Mouse (Mus musculus) left cerebral cortex, adult 11 months (tissue): Measurements from ENCODE around the gene Nckipsd.
A peak's percentile ranks its signal among the peaks of the same experiment; 100 is the strongest.

Source experiments
- DNase-seq: peaks from one replicate; pipeline ENCODE4 v3.0.0; 2022; ENCODE audit warnings: low spot score

Nckipsd gene

DNA sequence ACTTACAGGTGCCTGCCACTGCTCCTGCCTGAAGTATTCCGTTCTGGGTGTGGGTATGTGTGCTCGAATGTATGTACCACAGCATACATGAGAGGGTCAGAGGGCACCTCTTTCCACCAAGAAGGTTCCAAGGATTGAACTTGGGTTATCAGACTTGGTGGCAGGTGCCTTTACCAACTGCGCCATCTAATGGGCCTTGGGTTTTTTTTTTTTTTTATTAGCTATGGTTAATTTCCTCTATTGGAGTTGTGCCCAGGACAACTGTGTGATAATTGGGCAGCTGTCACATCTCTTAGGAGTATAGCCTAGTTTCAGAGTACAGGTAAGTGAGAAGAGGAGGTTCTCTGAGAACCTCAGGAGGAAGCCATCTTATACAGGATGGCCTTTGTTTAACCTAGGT lies 8.6 kb upstream of the Nckipsd start:
- no peak for DNase-seq

- no peak for DNase-seq
Measured at GRCm38 (mm10) chr9:108805768-108806167, 2.4 kb upstream of the Nckipsd start.

DNA sequence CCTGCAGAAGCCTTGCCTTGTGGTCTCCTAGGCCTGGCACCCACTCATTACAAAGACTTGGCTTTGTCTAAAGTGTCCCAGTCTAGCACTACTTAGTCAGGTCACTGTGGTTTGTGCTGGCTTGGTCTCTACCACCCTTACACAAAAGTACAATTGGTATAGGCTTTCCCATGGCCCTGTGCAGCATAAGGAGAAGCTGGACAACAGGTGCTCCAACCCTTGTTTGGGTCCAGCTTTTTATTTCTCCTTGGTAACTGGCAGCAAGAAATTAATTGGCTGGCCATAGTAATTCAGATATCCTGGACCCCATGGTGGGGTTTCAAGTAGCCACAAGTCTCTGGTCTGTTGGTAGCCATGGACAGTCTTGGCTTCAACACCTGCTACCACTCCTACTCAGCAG lies 1.8 kb upstream of the Nckipsd start:
- no peak for DNase-seq

- no peak for DNase-seq
Measured at GRCm38 (mm10) chr9:108806831-108807230, 1.3 kb upstream of the Nckipsd start.

DNA sequence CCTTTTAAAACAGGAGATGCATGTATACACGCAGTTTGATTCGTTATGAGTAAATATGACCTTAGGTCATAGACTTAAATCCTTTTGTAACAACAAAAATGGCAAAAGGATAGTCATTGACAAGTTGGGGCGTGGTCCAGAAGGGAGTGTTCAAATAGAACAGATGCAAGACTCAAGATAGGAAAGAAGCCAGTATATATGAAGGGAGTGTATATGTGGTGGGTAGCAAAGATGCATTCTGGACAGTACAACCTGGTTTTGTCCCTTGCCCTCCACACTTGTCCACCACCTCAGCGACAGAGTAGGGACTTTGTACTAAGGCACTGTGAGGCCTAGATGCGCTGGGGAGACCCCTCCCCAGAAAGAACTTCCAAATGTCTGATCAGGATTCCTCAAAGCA lies 494 bp upstream of the Nckipsd start:
- DNase-seq, result no peak

GRCm38 (mm10) chr9:108809188-108809587 lies 1.0 kb downstream of the Nckipsd start:
- no peak for DNase-seq

DNA sequence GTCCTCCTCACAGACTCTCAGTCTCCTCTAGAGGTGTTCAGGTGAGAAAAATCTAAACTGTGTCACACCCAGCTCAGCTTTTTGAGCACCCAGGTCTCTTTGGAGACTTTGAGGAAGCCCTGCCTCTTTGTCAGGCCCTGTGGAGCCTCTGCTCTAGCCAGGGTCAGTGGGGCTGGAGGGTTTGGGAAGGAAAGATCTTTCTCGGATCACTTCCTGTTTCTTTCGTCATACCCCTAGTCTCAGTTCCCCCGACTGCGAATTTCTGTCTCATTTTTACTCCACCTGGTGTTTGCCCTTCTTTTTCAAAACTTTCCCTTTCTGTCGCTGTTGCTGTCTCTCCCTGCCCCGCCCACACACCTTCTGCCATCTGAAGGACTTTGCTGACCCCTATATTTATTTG lies 1.6 kb downstream of the Nckipsd start:
- DNase-seq, result no peak

DNA sequence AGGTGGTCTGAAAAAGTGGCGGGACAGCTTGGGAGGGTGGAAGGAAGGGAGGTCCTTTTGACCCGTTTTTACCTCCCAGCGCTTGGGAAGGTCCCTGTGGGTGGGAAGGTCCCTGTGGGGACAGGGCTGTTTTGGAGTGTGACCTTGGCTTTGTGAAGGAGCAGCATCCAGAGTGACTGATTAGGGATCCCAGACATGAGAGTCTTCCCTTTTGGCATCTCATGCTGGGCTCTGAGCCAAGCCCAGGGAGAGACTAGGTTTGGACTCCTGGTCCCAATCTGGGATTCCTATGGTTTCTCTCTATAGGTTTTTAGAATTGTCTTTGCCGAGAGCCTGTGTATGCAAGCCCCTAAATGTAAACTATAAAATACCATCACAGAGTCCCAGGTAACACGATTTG lies 2.3 kb downstream of the Nckipsd start:
- DNase-seq, result no peak

- DNase-seq, result no peak
Measured at GRCm38 (mm10) chr9:108815557-108815956, 7.4 kb downstream of the Nckipsd start.

DNA sequence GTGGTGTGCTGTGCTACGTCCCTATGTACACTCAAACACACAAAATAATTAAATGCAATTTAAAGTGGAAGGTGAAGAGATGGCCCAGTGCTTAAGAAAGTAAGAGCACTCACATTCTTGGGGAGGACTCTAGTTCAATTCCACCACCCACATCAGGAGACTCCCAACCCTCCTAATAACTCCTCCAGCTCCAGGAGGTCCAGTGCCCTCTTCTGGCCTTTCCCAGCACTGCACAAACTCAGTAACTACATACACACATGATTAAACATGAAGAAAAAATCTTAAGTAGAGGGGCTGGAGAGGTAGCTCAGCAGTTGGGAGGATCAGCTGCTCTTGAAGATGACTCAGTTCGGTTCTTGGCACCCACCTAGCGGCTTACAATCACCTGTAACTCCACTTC lies 11.3 kb downstream of the Nckipsd start:
- DNase-seq, result no peak

- DNase-seq, result no peak
Measured at GRCm38 (mm10) chr9:108820077-108820476, 11.9 kb downstream of the Nckipsd start.

DNA sequence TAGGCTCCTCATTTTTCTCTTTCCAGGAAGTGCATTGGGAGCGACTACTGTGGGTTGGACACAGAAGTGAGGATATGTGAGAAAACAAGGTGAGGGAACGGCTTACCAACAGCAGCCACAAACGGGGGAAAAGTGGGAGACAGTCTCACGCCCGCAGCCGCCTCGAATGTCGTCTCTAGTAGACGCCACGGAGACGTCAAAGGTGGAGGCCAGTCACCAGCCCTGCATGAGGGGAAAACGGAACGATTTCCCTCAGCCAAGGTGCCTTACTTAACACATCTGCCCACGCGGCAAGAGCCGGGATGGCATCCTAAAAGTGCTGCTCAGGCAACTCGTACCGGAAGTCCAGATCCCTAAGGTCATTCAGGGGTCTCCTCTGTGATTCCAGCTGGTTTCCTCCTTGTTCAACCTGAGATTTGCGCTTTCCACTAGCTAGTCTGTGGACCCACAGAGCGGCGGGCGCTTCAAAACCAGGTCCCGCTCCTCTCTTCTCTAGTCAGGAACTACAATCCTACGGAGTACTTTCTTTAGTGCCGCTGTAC lies 16.0 kb downstream of the Nckipsd start:
- DNase-seq, result no peak

GRCm38 (mm10) chr9:108824755-108825413 lies 16.7 kb downstream of the Nckipsd start:
- DNase-seq, result peak; percentile 92

GRCm38 (mm10) chr9:108825820-108826699 lies 17.9 kb downstream of the Nckipsd start, which contains the start of gene Celsr3:
Celsr3 (plus strand) TSS chr9:108826320.
- DNase-seq, result peak; percentile 80

DNA sequence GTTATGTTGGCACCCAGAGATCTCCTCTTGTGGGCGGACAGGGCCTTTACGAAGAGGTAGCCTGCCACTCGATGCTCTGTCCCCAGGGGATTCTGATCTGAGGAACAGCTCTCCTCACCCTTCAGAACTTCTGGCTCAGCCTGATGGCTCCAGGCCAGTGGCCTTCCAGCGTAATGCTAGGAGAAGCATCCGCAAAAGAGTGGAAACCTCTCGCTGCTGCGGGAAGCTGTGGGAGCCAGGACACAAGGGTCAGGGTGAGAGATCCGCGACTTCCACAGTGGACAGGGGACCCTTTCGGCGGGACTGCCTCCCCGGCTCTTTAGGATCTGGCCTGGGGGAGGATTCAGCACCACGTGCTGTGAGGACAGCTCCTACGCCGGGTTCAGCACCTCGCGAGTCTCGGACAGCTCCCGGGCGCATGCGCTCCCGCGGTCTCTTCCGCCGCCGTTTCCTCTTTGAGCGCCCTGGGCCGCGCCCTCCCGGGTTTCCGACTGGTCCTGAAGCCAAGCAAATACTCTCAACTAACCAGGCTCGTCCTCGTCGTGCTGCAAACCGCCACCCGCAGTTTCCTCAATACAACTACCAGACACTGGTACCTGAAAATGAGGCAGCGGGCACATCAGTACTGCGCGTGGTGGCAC lies 18.7 kb downstream of the Nckipsd start:
- no peak for DNase-seq

- no peak for DNase-seq
Measured at GRCm38 (mm10) chr9:108827454-108827853, 19.3 kb downstream of the Nckipsd start.

DNA sequence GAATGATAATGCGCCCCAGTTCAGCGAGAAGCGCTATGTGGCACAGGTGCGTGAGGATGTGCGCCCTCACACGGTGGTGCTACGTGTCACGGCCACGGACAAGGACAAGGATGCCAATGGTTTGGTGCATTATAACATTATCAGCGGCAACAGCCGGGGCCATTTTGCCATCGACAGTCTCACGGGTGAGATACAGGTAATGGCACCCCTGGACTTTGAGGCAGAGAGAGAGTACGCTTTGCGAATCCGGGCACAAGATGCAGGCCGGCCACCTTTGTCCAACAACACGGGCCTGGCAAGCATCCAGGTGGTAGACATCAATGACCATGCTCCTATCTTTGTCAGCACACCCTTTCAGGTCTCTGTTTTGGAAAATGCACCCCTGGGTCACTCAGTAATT lies 19.7 kb downstream of the Nckipsd start:
- no peak for DNase-seq

- no peak for DNase-seq
Measured at GRCm38 (mm10) chr9:108831637-108832036, 23.5 kb downstream of the Nckipsd start.

DNA sequence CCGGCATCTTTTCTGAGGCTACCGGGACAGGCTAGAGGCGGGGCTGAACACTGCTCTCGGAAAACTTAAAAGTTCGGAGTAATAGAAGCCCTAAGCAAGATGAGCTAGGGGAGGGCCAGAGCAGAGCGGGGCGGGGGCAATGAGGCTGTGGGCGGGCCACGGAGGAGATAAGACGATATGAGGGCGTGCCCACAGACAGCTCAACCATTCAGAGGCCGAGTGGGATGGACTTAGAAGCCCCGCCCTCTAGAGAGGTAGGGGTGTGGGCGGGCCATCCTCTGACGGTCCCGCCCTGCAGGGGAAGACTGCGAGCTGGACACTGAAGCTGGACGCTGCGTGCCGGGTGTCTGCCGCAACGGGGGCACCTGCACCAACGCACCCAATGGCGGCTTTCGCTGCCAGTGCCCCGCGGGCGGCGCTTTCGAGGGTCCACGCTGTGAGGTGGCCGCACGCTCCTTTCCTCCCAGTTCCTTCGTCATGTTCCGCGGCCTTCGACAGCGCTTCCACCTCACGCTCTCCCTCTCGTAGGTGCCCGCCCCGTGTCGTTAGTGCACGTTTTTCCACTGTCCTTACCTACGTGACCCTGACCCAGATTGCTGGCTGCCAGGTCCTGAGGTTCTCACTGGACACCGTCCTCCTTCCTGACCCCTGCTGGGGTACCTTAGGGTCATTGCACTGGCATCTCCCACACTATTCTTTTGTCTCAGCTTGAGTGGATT lies 24.4 kb downstream of the Nckipsd start:
- peak; percentile 64 for DNase-seq

GRCm38 (mm10) chr9:108842989-108843388 lies 34.8 kb downstream of the Nckipsd start:
- no peak for DNase-seq

DNA sequence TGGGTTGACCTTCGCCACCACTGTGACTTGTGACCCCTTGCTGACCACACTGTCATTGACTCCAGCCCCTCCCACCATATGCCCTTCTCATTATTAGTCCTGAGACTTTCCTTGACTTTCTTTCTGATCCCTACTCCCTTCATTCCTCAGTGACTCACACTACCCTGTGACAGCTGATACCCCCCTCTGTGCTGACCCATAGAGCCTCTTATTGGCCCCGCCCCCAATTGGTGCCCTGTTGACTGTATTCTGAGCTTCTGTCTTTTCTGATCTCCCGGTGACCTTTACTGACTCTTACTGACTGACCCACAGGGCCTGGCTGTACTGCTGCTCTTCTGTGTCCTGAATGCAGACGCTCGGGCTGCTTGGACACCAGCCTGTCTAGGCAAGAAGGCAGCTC lies 37.2 kb downstream of the Nckipsd start:
- DNase-seq, result no peak

- no peak for DNase-seq
Measured at GRCm38 (mm10) chr9:108847374-108847773, 39.2 kb downstream of the Nckipsd start.
